Mouse (Mus musculus): ENCODE results near the gene Vmn2r83. TPM values are rescaled to one million over a fixed set of nuclear protein-coding genes. Genes with fewer than 3 reads are reported as not detected.
"Not testable (repeated sequence)": the region's sequence is repeated elsewhere in the genome, so short reads cannot be mapped to it uniquely, and the experiment has no call there.

The Vmn2r83 gene
- not detected in 2 replicates for polyA plus RNA-seq (2015; fragmentation: Nextera tagmentation; extraction: Ambion mirVana)

- no peak for DNase-seq (ENCODE audit: low spot score)
These were observed at the start of gene Vmn2r83 for GRCm38 (mm10) chr10:79468431-79468830. TSS of gene Vmn2r83 (plus strand) at chr10:79468731.

DNA sequence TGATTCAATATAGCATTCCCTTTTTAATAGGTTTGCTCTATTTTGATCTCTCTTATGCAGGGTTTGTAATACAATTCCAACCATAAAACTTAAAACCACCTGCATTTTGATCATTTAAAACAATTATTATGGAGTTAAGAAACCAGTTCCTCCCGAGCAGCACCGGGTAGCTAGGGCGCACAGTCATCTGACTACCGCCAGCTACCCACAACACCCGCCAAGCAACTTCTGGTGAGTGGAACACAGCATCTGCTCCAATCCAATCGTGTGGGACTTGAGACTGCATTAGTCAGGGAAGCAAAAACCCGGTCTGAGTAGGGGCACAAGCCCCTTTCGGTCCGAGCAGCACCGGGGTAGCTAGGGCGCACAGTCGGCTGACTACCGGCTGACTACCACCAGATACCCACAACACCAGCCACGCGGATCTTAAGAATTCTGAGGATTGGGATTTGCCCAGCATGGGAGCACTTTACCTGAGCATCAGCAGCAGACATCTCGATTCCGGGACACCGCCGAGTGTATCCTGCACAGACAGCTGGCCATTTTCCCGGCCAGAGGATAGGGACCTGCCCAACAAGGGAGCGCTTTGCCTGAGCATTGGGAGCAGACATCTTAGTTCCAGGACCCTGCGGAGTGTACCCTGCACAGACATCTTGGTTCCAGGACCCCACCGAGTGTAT lies 33.2 kb upstream of the Vmn2r83 start:
- DNase-seq (ENCODE audit: low spot score) = not testable (repeated sequence)

GRCm38 (mm10) chr10:79495886-79496285 lies 27.4 kb downstream of the Vmn2r83 start:
- DNase-seq (ENCODE audit: low spot score) = no peak

DNA sequence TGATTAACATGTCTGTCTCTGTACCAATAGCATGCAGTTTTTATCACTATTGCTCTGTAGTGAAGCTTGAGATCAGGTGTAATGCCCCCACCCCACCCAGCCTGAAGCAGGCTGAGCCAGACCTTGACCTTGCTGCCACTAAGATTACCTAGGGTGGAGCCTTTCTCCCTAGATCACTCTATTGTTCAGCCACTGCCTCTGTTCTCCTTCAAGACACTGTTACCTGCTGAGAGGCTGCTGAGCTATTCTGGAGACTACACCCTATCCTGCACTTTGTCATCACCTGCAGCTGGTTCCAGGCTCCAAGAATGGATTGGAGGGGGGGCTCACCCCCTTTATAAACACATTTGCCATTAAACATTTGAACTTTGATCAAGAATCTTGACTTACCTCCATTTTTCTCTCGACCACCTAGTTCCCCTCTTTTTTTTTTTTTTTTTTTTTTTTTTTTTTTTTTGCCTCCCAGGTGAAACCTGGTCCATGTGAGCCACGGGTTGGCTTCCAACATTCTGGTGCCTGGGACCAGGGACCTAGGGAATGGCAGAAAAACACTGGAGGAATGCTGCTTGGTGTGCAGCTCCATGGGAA lies 28.3 kb downstream of the Vmn2r83 start:
- DNase-seq (ENCODE audit: low spot score) = no peak

- DNase-seq (ENCODE audit: low spot score) = peak; percentile 4
These were observed 34.5 kb downstream of the Vmn2r83 start for GRCm38 (mm10) chr10:79502830-79503644.

- no peak for DNase-seq (ENCODE audit: low spot score)
These were observed 38.2 kb downstream of the Vmn2r83 start for GRCm38 (mm10) chr10:79506709-79507108.

- DNase-seq (ENCODE audit: low spot score) = no peak
These were observed 55.9 kb downstream of the Vmn2r83 start for GRCm38 (mm10) chr10:79524433-79524832.

- DNase-seq (ENCODE audit: low spot score) = no peak
These were observed 57.2 kb downstream of the Vmn2r83 start for GRCm38 (mm10) chr10:79525456-79526325.

GRCm38 (mm10) chr10:79526661-79527452 lies 58.3 kb downstream of the Vmn2r83 start:
- DNase-seq (ENCODE audit: low spot score) = no peak

DNA sequence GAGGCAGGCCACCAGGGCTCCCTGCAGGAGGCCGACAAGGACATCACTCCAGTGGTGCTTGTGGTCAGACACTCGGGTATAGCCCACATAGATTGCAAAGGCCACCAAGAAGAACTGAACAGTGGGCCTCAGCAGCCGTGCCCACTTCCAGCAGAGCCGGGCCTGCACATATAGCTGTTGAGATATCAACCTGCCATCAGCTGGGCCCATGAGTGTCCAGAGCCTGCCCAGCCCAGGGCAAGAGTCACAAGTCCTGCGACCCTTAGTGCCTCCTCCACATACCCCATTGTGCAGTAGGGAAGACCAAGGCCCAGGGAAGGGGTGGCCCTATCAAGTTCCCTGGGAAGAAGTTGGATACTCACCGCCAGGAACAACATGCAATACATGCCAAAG lies 58.9 kb downstream of the Vmn2r83 start:
- DNase-seq (ENCODE audit: low spot score) = no peak

GRCm38 (mm10) chr10:79528081-79528480 lies 59.5 kb downstream of the Vmn2r83 start:
- DNase-seq (ENCODE audit: low spot score) = no peak

DNA sequence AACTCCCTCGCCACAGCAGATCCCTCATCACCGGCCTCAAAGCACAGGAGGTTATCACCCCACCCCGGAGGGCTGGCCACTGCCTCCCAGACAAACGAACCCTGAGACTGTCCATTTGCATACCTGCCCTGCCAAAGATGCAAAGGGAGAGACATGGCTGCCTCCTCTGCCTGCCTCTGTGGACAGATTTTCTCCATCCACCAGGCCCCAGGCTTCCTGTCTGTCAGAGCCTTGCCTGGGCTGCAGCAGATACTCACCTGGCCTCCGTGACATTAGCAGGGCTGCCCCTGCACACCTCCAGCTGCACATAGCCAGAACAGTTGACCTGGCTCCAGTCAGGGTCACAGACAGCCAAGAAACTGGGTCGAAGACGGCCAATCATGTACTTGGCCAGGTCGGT lies 61.7 kb downstream of the Vmn2r83 start:
- DNase-seq (ENCODE audit: low spot score) = no peak

DNA sequence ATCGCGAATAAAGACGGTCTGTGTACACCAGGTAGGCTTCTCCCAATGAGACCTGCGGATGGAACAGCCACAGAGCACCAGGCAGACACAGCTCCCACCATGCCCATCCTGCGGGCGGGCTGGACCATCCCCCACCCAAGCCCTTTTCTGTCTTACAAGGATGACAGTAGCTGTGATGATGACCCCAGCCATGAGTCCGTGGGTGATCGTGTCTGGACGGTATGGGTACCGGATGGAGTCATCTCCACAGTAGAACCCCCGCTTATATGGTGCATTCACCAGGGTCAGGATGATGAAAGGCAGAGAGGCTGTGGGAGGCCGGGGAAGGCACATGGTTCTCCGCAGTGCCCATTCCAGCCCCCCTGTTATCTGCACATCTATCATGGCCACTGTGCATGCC lies 62.2 kb downstream of the Vmn2r83 start:
- no peak for DNase-seq (ENCODE audit: low spot score)

GRCm38 (mm10) chr10:79531593-79531992 lies 63.1 kb downstream of the Vmn2r83 start:
- DNase-seq (ENCODE audit: low spot score) = no peak

DNA sequence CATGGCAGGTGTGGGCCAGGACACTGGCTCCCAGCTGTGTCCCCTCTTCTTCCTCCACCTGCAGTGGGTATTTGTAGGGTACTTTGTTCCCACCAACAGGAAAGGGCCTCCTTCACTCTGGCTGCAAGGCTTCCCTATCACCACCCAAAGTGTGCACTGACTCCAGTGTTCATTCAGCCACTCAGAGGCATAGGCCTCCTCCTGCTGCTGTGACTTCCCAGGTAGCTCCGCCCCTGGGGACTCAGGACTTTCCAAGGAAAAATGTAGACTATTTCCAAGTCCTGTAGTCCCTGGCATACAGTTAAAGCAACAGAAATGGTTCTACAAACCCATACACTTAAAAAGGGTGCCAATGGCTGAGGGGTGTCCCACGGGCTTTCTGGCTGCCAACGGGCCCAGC lies 64.1 kb downstream of the Vmn2r83 start:
- no peak for DNase-seq (ENCODE audit: low spot score)

DNA sequence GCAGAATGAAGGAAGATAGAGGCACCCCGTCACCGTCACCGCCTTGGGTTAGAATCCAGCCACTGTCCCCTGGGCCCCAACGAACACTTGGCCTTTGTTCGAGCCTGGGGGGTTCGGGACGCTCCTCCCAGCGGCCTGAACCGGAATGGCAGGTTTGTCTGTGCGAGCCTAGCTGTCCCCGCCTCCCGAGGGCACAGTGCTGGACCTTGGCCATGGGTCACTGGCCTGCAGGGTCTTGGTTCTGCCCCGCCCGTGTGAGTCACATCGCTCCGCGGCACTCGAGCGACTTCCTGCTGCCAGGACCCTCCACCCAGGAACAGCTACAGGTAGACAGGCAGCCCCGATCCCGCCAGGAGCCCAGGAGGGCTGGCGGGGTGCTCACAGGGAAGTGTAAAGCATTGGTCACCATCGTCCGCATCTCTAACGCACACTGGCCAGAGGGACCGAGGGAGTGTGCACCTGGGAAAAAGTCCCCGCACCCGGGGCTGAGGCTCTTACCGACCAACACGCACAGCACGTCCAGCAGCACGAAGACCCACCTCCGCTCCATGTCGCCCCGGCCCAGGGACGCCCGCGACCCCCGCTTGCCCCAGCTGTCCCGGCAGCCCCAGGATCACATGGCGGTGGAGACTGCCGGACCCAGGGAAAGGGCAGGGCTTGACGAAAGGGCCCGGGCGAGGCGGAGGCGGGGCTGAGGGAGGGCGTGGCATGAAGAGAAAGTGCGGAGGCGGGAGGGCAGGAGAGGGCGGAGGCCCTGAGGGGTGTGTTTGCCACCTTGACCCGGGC lies 64.8 kb downstream of the Vmn2r83 start, which contains the start of gene Plpp2:
Plpp2 (minus strand) TSS at position 671 of the 786 bp plus-strand sequence.
- peak; percentile 36 for DNase-seq (ENCODE audit: low spot score)

- no peak for DNase-seq (ENCODE audit: low spot score)
These were observed 65.9 kb downstream of the Vmn2r83 start for GRCm38 (mm10) chr10:79534426-79534825.

DNA sequence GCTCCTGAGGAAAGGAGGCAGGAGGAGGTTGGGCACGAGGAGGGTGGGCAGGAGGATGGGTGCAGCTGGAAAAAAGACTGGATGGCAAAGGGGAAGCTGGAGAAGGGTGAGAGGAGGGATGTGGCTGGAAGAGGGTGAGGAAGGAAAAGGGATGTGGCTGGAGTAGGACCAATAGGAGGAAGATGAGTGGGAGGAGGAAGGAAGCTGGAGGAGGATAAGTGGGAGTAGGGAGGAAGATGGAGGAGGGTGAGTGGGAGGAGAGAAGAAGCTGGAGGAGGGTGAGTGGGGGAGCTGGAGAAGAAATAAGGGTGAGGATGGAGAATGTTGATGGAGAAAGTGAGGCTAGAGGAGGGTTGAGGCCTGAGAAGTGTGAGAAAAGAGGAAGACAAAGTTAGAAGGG lies 66.9 kb downstream of the Vmn2r83 start:
- DNase-seq (ENCODE audit: low spot score) = no peak

DNA sequence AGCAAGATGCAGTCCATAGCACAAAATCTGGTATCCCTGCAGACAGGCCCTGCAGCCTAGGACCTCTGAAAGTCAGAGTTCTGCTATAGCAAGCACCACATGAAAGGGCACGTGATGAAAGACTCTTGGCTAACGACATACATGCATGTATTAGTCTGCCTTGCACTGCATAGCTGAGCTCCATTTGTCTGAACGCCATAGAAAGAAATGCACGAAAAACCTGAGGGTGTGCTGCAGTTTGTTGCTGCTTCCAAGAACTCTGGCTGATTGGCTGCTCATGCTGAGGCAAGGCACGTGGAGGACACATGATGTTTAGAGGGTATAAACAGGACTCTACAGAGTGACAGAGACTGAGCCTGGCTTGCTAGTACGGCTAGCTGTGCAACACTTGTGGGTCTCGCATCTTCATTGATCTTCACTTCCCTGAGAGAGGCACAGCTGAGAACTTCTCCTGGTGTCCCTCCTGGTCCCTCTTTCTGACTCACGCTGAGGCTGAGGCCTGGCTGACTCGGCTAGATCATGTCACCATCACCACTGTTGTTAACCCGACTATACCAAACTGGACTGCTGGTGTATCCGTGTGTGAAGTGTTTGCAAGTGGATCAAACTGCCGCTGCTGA lies 68.0 kb downstream of the Vmn2r83 start:
- no peak for DNase-seq (ENCODE audit: low spot score)

Data from thymus, postnatal 0 days (tissue).